8 mouse cellular contexts compared by ENCODE assay signal in the genomic region with DNA sequence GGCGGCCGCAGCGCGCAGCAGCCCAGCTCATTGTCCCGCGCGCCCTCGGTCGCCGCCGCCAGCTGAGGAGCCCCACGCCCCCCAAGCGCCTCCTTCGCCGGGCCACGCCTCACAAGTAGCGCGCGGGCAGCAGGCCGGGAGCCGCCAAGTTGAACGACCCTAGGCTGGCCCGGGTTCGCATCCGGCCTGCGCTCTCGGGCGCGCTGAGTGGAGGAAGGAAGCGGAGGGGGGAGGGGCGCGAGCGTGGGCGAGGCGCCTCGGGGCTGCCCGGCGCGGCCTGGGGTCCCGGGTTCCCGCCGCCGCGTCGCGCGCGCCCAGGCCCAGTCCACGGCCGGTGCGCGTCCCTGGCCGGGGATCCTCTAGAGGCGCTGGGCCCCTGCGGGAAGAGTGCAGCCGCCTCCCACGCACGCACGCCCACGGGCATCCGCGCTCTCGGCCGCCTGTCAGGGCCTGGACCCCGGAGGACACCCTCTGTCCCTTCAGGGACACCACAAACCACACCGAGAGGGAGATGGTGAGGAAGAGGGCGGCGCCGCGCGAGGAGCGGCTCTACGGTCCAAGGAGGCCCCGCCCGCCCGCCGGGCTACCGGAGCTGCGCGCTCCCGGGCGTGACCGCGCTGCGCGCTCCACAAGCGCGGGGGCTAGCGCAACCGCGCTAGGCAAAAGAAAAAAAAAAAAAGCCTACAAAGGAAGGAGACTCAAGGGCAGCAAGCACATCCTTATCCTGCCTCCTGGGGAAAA. TPM values are rescaled to one million over a fixed set of nuclear protein-coding genes. Genes with fewer than 3 reads are reported as not detected.
DNase-seq lines count a peak whose midpoint lies in the region; ATAC-seq lines count a peak whose summit lies in the region.

A gene (minus strand): TSS at position 510 of the 741 bp plus-strand sequence.

- peak; percentile 88 for ATAC-seq in forebrain, embryonic 11.5 days (replicated peaks; ENCODE audit: low FRiP score)
- peak; percentile 86 for ATAC-seq in heart, embryonic 15.5 days (replicated peaks; ENCODE audit: insufficient number of reproducible peaks, insufficient read depth, low FRiP score, low read depth)
- peak; percentile 74 for ATAC-seq in liver, embryonic 13.5 days (ENCODE audit: low read depth)
- ATAC-seq in neural tube, embryonic 11.5 days (ENCODE audit: insufficient read depth, low FRiP score, low TSS enrichment), result peak; percentile 83
- ATAC-seq in stomach, embryonic 15.5 days (ENCODE audit: insufficient read depth, low FRiP score, low read depth), result peak; percentile 80

- peak within 1 kb of the TSS; percentile 68 for H3K27ac ChIP-seq in forebrain, embryonic 11.5 days (ENCODE audit: low read depth, low read length)
- peak within 1 kb of the TSS; percentile 73 for H3K27ac ChIP-seq in heart, embryonic 15.5 days
- no peak within 1 kb of the TSS for H3K27ac ChIP-seq in liver, embryonic 13.5 days
- peak within 1 kb of the TSS; percentile 39 for H3K27ac ChIP-seq in neural tube, embryonic 11.5 days (ENCODE audit: low read depth, low read length)
- H3K27ac ChIP-seq in stomach, embryonic 15.5 days, result no peak within 1 kb of the TSS

- no peaks in the 10 kb centered on the region; the same call in 1 of the 2 replicates for H3K36me3 ChIP-seq in forebrain, embryonic 11.5 days (ENCODE audit: control insufficient read depth, insufficient read depth, low read length)
- H3K36me3 ChIP-seq in heart, embryonic 15.5 days, result no peaks in the 10 kb centered on the region
- no peaks in the 10 kb centered on the region for H3K36me3 ChIP-seq in liver, embryonic 13.5 days
- H3K36me3 ChIP-seq in neural tube, embryonic 11.5 days (ENCODE audit: control insufficient read depth, insufficient read depth, low read length), result peaks cover 2% of the 10 kb centered on the region; the same call in 1 of the 2 replicates
- H3K36me3 ChIP-seq in stomach, embryonic 15.5 days, result no peaks in the 10 kb centered on the region

- peak within 1 kb of the TSS; percentile 81 for H3K4me3 ChIP-seq in forebrain, embryonic 11.5 days (ENCODE audit: low read depth, low read length)
- H3K4me3 ChIP-seq in heart, embryonic 15.5 days, result peak within 1 kb of the TSS; percentile 93
- H3K4me3 ChIP-seq in liver, embryonic 13.5 days (replicated peaks), result peak within 1 kb of the TSS; percentile 64
- peak within 1 kb of the TSS; percentile 74 for H3K4me3 ChIP-seq in neural tube, embryonic 11.5 days (ENCODE audit: low read depth, low read length)
- H3K4me3 ChIP-seq in stomach, embryonic 15.5 days (replicated peaks), result peak within 1 kb of the TSS; percentile 70

- no peaks in the 10 kb centered on the region for H3K9me3 ChIP-seq in forebrain, embryonic 11.5 days (ENCODE audit: control insufficient read depth, low read length)
- H3K9me3 ChIP-seq in heart, embryonic 15.5 days (replicated peaks), result no peaks in the 10 kb centered on the region
- no peaks in the 10 kb centered on the region for H3K9me3 ChIP-seq in liver, embryonic 13.5 days (replicated peaks)
- no peaks in the 10 kb centered on the region for H3K9me3 ChIP-seq in neural tube, embryonic 11.5 days (ENCODE audit: control insufficient read depth, low read length)
- no peaks in the 10 kb centered on the region for H3K9me3 ChIP-seq in stomach, embryonic 15.5 days

- peak within 1 kb of the TSS; percentile 89 for H3K9ac ChIP-seq in forebrain, embryonic 11.5 days (ENCODE audit: low read length)
- peak within 1 kb of the TSS; percentile 69 for H3K9ac ChIP-seq in heart, embryonic 15.5 days
- H3K9ac ChIP-seq in liver, embryonic 13.5 days, result peak within 1 kb of the TSS; percentile 53
- H3K9ac ChIP-seq in neural tube, embryonic 11.5 days (ENCODE audit: low read length), result peak within 1 kb of the TSS; percentile 76
- H3K9ac ChIP-seq in stomach, embryonic 15.5 days, result peak within 1 kb of the TSS; percentile 37

- DNase-seq in CD8-positive naive resting alpha-beta T cell, adult 2 months (ENCODE audit: low read depth in 2 of 2, low spot score in 2 of 2), result peak; percentile 35 to 41
- peak; percentile 29 for DNase-seq in c-Kit-positive CD71-negative TER-119-negative erythroid progenitor cells, embryonic 14.5 days (ENCODE audit: low read depth)
- peak; percentile 88 for DNase-seq in forebrain, embryonic 11.5 days (ENCODE audit: low spot score)
- peak; percentile 89 for DNase-seq in kidney, postnatal 10 days
- DNase-seq in liver, embryonic 13.5 days, result peak; percentile 2
- peak; percentile 90 for DNase-seq in neural tube, embryonic 11.5 days (ENCODE audit: low spot score)

- H3K4me1 ChIP-seq in forebrain, embryonic 11.5 days (replicated peaks; ENCODE audit: control insufficient read depth, insufficient read depth, low read length), result no peaks in the 10 kb centered on the region; the same call in 1 of the 2 replicates
- peaks cover 13% of the 10 kb centered on the region for H3K4me1 ChIP-seq in heart, embryonic 15.5 days (replicated peaks)
- H3K4me1 ChIP-seq in liver, embryonic 13.5 days (replicated peaks), result peaks cover 15% of the 10 kb centered on the region
- H3K4me1 ChIP-seq in neural tube, embryonic 11.5 days (ENCODE audit: control insufficient read depth, insufficient read depth, low read length), result peaks cover 3% of the 10 kb centered on the region; the same call in 1 of the 2 replicates
- peaks cover 5% of the 10 kb centered on the region; the same call in 1 of the 2 replicates for H3K4me1 ChIP-seq in stomach, embryonic 15.5 days

- H3K4me2 ChIP-seq in forebrain, embryonic 11.5 days (ENCODE audit: low read depth, low read length, severe bottlenecking), result peak within 1 kb of the TSS; percentile 67
- peak within 1 kb of the TSS; percentile 92 for H3K4me2 ChIP-seq in heart, embryonic 15.5 days
- peak within 1 kb of the TSS; percentile 81 for H3K4me2 ChIP-seq in liver, embryonic 13.5 days
- H3K4me2 ChIP-seq in neural tube, embryonic 11.5 days (ENCODE audit: low read depth), result peak within 1 kb of the TSS; percentile 80
- peak within 1 kb of the TSS; percentile 91 for H3K4me2 ChIP-seq in stomach, embryonic 15.5 days

- WGBS in forebrain, embryonic 11.5 days, result under 1% methylated on average over 77 of the region's 91 CpGs
- under 1% methylated on average over 88 of the region's 91 CpGs for WGBS in heart, embryonic 15.5 days
- WGBS in liver, embryonic 13.5 days (ENCODE audit: insufficient replicate concordance), result under 1% methylated on average over 66 of the region's 91 CpGs
- under 1% methylated on average over 73 of the region's 91 CpGs for WGBS in neural tube, embryonic 11.5 days
- under 1% methylated on average over 87 of the region's 91 CpGs for WGBS in stomach, embryonic 15.5 days

- no peaks in the 10 kb centered on the region for H3K27me3 ChIP-seq in forebrain, embryonic 11.5 days (ENCODE audit: control insufficient read depth, insufficient read depth, low read length)
- peaks cover 5% of the 10 kb centered on the region; the same call in 1 of the 2 replicates for H3K27me3 ChIP-seq in heart, embryonic 15.5 days
- peaks cover 59% of the 10 kb centered on the region for H3K27me3 ChIP-seq in liver, embryonic 13.5 days
- H3K27me3 ChIP-seq in neural tube, embryonic 11.5 days (ENCODE audit: control insufficient read depth, insufficient read depth, low read length), result no peaks in the 10 kb centered on the region
- peaks cover 19% of the 10 kb centered on the region for H3K27me3 ChIP-seq in stomach, embryonic 15.5 days (replicated peaks)

RNA-seq across cellular contexts. Expression of the gene that starts here (rescaled TPM):
- 44.2 and 49.0 TPM in 2 replicates for polyA plus RNA-seq in forebrain, embryonic 11.5 days (2014; fragmentation: Nextera tagmentation; extraction: Ambion mirVana)
- polyA plus RNA-seq in heart, embryonic 15.5 days (2015; fragmentation: Nextera tagmentation; extraction: Ambion mirVana), result 2.4 and 5.4 TPM in 2 replicates
- 11.0 and 11.5 TPM in 2 replicates for polyA plus RNA-seq in liver, embryonic 13.5 days (2015; fragmentation: Nextera tagmentation; extraction: Ambion mirVana)
- polyA plus RNA-seq in neural tube, embryonic 11.5 days (2014; fragmentation: Nextera tagmentation; extraction: Ambion mirVana), result 27.5 and 28.9 TPM in 2 replicates
- polyA plus RNA-seq in stomach, embryonic 15.5 days (2015; fragmentation: Nextera tagmentation; extraction: Ambion mirVana), result 6.9 and 7.0 TPM in 2 replicates

Comparison
In these comparisons a context has a peak if more than half of its experiments do, and no peak if none do; other contexts are left out.
1. DNase-seq: peak in every context shown above with its lines; median percentile 90 in neural tube, embryonic 11.5 days; 89 in kidney, postnatal 10 days; 88 in forebrain, embryonic 11.5 days; 38 in CD8-positive naive resting alpha-beta T cell, adult 2 months; 29 in c-Kit-positive CD71-negative TER-119-negative erythroid progenitor cells, embryonic 14.5 days; 2 in liver, embryonic 13.5 days.
2. H3K27ac ChIP-seq: peak in forebrain, embryonic 11.5 days (single experiment), heart, embryonic 15.5 days (single experiment) and neural tube, embryonic 11.5 days (single experiment); none in liver, embryonic 13.5 days (single experiment) and stomach, embryonic 15.5 days (single experiment).
3. H3K9ac ChIP-seq: peak in every context shown above with its lines; median percentile 89 in forebrain, embryonic 11.5 days; 76 in neural tube, embryonic 11.5 days; 69 in heart, embryonic 15.5 days; 53 in liver, embryonic 13.5 days; 37 in stomach, embryonic 15.5 days.
4. Peak in every context shown above with its lines, with median percentiles within 50 percentile points of each other: ATAC-seq, H3K4me2 ChIP-seq and H3K4me3 ChIP-seq.